ENCODE assay signal across 9 mouse cellular contexts in the genomic region with DNA sequence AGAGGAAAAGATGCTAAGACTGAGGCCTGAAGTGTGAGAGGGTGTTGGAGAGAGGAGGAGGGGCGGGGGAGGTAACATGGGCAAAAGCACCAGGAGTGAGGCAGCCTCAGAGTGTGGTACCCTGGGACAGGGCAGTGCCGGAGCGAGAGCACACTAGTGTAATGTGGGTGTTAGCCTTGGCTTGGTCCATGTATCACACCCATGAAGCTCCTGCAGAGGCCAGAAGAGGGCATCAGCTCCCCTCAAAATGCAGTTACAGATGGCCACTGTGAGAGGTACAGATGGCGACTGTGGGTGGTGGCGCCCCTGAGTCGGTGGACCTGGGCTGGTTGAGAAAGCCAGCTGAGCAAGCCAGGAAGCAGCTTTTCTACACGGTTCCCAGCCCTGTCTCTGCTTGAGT. TPM values are rescaled to one million over a fixed set of nuclear protein-coding genes. Genes with fewer than 3 reads are reported as not detected.
DNase-seq lines count a peak whose midpoint lies in the region; ATAC-seq and TF ChIP-seq lines count a peak whose summit lies in the region.
"Had no signal": no experiment of that assay in that cellular context is flagged by ENCODE, and none has a peak within 500 bp of the region (broad histone marks: within the 10 kb centered on the region; RNA-seq: fewer than 3 reads in every experiment).

No protein-coding gene starts in this region.

- ATAC-seq in kidney, embryonic 15.5 days (replicated peaks; ENCODE audit: low FRiP score) = no peak
- ATAC-seq in erythroblast, adult 5-6 weeks (replicated peaks; ENCODE audit: low FRiP score, poor library complexity, severe bottlenecking) = peak; percentile 45
- peak; percentile 88 for ATAC-seq in megakaryocyte-erythroid progenitor cell, adult 5-6 weeks (replicated peaks; ENCODE audit: low FRiP score, low TSS enrichment, poor library complexity, severe bottlenecking)
- no peak for ATAC-seq in heart, embryonic 12.5 days (ENCODE audit: insufficient number of reproducible peaks, low FRiP score)

- no peak overlapping the region for H3K4me3 ChIP-seq in kidney, adult 2 months (ENCODE audit: insufficient read depth, low read depth, low read length)
- no peak overlapping the region for H3K4me3 ChIP-seq in kidney, embryonic 15.5 days (replicated peaks)
- no peak overlapping the region for H3K4me3 ChIP-seq in heart, embryonic 12.5 days

- no peaks in the 10 kb centered on the region for H3K4me1 ChIP-seq in kidney, adult 2 months (ENCODE audit: control insufficient read depth, insufficient read depth, low read length)
- H3K4me1 ChIP-seq in kidney, embryonic 15.5 days = no peaks in the 10 kb centered on the region
- H3K4me1 ChIP-seq in heart, embryonic 12.5 days (replicated peaks) = no peaks in the 10 kb centered on the region

- no peak overlapping the region for H3K4me2 ChIP-seq in kidney, embryonic 15.5 days
- H3K4me2 ChIP-seq in heart, embryonic 12.5 days = no peak overlapping the region

- TF ChIP-seq POLR2A in kidney, adult 2 months (IDR thresholded peaks at IDR 0.05; ENCODE audit: low read depth, low read length) = no peak

- no peak overlapping the region for H3K27ac ChIP-seq in kidney, adult 2 months (ENCODE audit: insufficient read depth, low read depth, low read length)
- H3K27ac ChIP-seq in kidney, embryonic 15.5 days = no peak overlapping the region
- no peak overlapping the region for H3K27ac ChIP-seq in heart, embryonic 12.5 days (ENCODE audit: poor library complexity, severe bottlenecking)

- H3K9ac ChIP-seq in kidney, embryonic 15.5 days = no peak overlapping the region
- no peak overlapping the region for H3K9ac ChIP-seq in heart, embryonic 12.5 days

- H3K27me3 ChIP-seq in kidney, adult 2 months (replicated peaks; ENCODE audit: control insufficient read depth, insufficient read depth, low read length) = no peaks in the 10 kb centered on the region
- H3K27me3 ChIP-seq in kidney, embryonic 15.5 days = peaks cover 4% of the 10 kb centered on the region; the same call in 1 of the 2 replicates
- peaks cover 13% of the 10 kb centered on the region; the same call in 1 of the 2 replicates for H3K27me3 ChIP-seq in heart, embryonic 12.5 days (replicated peaks)

- H3K36me3 ChIP-seq in kidney, adult 2 months (ENCODE audit: control insufficient read depth, insufficient read depth, low read length) = no peaks in the 10 kb centered on the region
- H3K36me3 ChIP-seq in kidney, embryonic 15.5 days = no peaks in the 10 kb centered on the region
- H3K36me3 ChIP-seq in heart, embryonic 12.5 days = no peaks in the 10 kb centered on the region

- H3K9me3 ChIP-seq in kidney, embryonic 15.5 days (replicated peaks) = no peaks in the 10 kb centered on the region
- no peaks in the 10 kb centered on the region for H3K9me3 ChIP-seq in heart, embryonic 12.5 days (replicated peaks)

- peak; percentile 57 for TF ChIP-seq CTCF in kidney, adult 2 months (conservative IDR thresholded peaks at IDR 0.05; ENCODE audit: insufficient read depth, insufficient read length, low read depth, low read length)

- peak; percentile 26 for DNase-seq in kidney, adult 2 months
- peak; percentile 95 for DNase-seq in brain, adult 2 months (ENCODE audit: low read depth, low spot score)
- DNase-seq in layer of hippocampus, adult 18-20 months (ENCODE audit: low spot score in 2 of 2) = peak; percentile 64 to 85
- peak; percentile 72 for DNase-seq in telencephalon, adult 2 months (ENCODE audit: low read depth, low spot score)

- WGBS in kidney, adult 2 months = 27% methylated on average over 7 of the region's 7 CpGs
- WGBS in kidney, embryonic 15.5 days = 36% methylated on average over 7 of the region's 7 CpGs
- 24% methylated on average over 7 of the region's 7 CpGs for WGBS in heart, embryonic 12.5 days

RNA-seq across cellular contexts. Expression of a gene that starts 11.4 kb away (rescaled TPM):
- polyA plus RNA-seq in kidney, adult 2 months (2012; rRNA removed) = not detected in 2 replicates
- polyA plus RNA-seq in kidney, embryonic 15.5 days (2015; fragmentation: Nextera tagmentation; extraction: Ambion mirVana) = 0.05 and 0.09 TPM in 2 replicates
- not detected in 2 replicates for total RNA-seq in erythroblast, adult 5-6 weeks (2015; ENCODE audit: low replicate concordance)
- not detected in 2 replicates for total RNA-seq in erythroblast, adult 5-6 weeks (2017; ENCODE audit: low replicate concordance)
- total RNA-seq in layer of hippocampus, adult 18-20 months (2021) = under 1 TPM; 0.25 to 0.50 TPM
- total RNA-seq in megakaryocyte-erythroid progenitor cell, adult 5-6 weeks (2014; fragmentation: Nextera tagmentation) = not detected in 2 replicates
- not detected in 2 replicates for total RNA-seq in megakaryocyte-erythroid progenitor cell, adult 5-6 weeks (2017)
- polyA plus RNA-seq in heart, embryonic 12.5 days (2016; fragmentation: Nextera tagmentation; extraction: Ambion mirVana) = not detected in 2 replicates

RNA-seq across cellular contexts. Expression of a gene that starts 22.2 kb away (rescaled TPM):
- 0.01 and 0.02 TPM in 2 replicates for polyA plus RNA-seq in kidney, adult 2 months (2012; rRNA removed)
- 0.03 TPM in 1 of 2 replicates, not detected in the other for polyA plus RNA-seq in kidney, embryonic 15.5 days (2015; fragmentation: Nextera tagmentation; extraction: Ambion mirVana)
- total RNA-seq in erythroblast, adult 5-6 weeks (2015; ENCODE audit: low replicate concordance) = not detected in 2 replicates
- total RNA-seq in erythroblast, adult 5-6 weeks (2017; ENCODE audit: low replicate concordance) = not detected in 2 replicates
- total RNA-seq in layer of hippocampus, adult 18-20 months (2021) = not detected
- not detected in 2 replicates for total RNA-seq in megakaryocyte-erythroid progenitor cell, adult 5-6 weeks (2014; fragmentation: Nextera tagmentation)
- total RNA-seq in megakaryocyte-erythroid progenitor cell, adult 5-6 weeks (2017) = not detected in 2 replicates
- not detected in 2 replicates for polyA plus RNA-seq in heart, embryonic 12.5 days (2016; fragmentation: Nextera tagmentation; extraction: Ambion mirVana)
- total RNA-seq: left cerebral cortex, postnatal 10 days had no signal

RNA-seq across cellular contexts. Expression of a gene that starts 33.8 kb away (rescaled TPM):
- 48.7 and 58.2 TPM in 2 replicates for polyA plus RNA-seq in kidney, adult 2 months (2012; rRNA removed)
- polyA plus RNA-seq in kidney, embryonic 15.5 days (2015; fragmentation: Nextera tagmentation; extraction: Ambion mirVana) = 272 and 286 TPM in 2 replicates
- 23.2 and 29.7 TPM in 2 replicates for total RNA-seq in erythroblast, adult 5-6 weeks (2015; ENCODE audit: low replicate concordance)
- 24.5 and 44.7 TPM in 2 replicates for total RNA-seq in erythroblast, adult 5-6 weeks (2017; ENCODE audit: low replicate concordance)
- 100 to 1,000 TPM; 117 TPM for total RNA-seq in layer of hippocampus, adult 18-20 months (2021)
- 295 and 336 TPM in 2 replicates for total RNA-seq in megakaryocyte-erythroid progenitor cell, adult 5-6 weeks (2014; fragmentation: Nextera tagmentation)
- total RNA-seq in megakaryocyte-erythroid progenitor cell, adult 5-6 weeks (2017) = 286 and 307 TPM in 2 replicates
- 150 and 157 TPM in 2 replicates for polyA plus RNA-seq in heart, embryonic 12.5 days (2016; fragmentation: Nextera tagmentation; extraction: Ambion mirVana)

RNA-seq across cellular contexts. Expression of a gene that starts 46.6 kb away (rescaled TPM):
- 6.9 and 7.5 TPM in 2 replicates for polyA plus RNA-seq in kidney, adult 2 months (2012; rRNA removed)
- 18.4 and 19.8 TPM in 2 replicates for polyA plus RNA-seq in kidney, embryonic 15.5 days (2015; fragmentation: Nextera tagmentation; extraction: Ambion mirVana)
- total RNA-seq in erythroblast, adult 5-6 weeks (2015; ENCODE audit: low replicate concordance) = 0.63 TPM in 1 of 2 replicates, not detected in the other
- total RNA-seq in erythroblast, adult 5-6 weeks (2017; ENCODE audit: low replicate concordance) = 4.1 and 5.0 TPM in 2 replicates
- 10 to 100 TPM; 12.4 to 12.9 TPM for total RNA-seq in layer of hippocampus, adult 18-20 months (2021)
- total RNA-seq in megakaryocyte-erythroid progenitor cell, adult 5-6 weeks (2014; fragmentation: Nextera tagmentation) = 14.3 and 17.4 TPM in 2 replicates
- total RNA-seq in megakaryocyte-erythroid progenitor cell, adult 5-6 weeks (2017) = 11.8 and 17.4 TPM in 2 replicates
- 8.7 and 11.1 TPM in 2 replicates for polyA plus RNA-seq in heart, embryonic 12.5 days (2016; fragmentation: Nextera tagmentation; extraction: Ambion mirVana)

RNA-seq across cellular contexts. Expression of a gene that starts 47.5 kb away (rescaled TPM):
- 29.0 and 29.8 TPM in 2 replicates for polyA plus RNA-seq in kidney, adult 2 months (2012; rRNA removed)
- polyA plus RNA-seq in kidney, embryonic 15.5 days (2015; fragmentation: Nextera tagmentation; extraction: Ambion mirVana) = 25.1 and 26.3 TPM in 2 replicates
- 12.5 and 27.0 TPM in 2 replicates for total RNA-seq in erythroblast, adult 5-6 weeks (2015; ENCODE audit: low replicate concordance)
- total RNA-seq in erythroblast, adult 5-6 weeks (2017; ENCODE audit: low replicate concordance) = 3.6 and 5.0 TPM in 2 replicates
- 100 to 1,000 TPM in 1 of 2 experiments, 10 to 100 TPM in 1; 96.5 to 108 TPM for total RNA-seq in layer of hippocampus, adult 18-20 months (2021)
- total RNA-seq in megakaryocyte-erythroid progenitor cell, adult 5-6 weeks (2014; fragmentation: Nextera tagmentation) = 48.8 and 51.6 TPM in 2 replicates
- 8.0 and 22.3 TPM in 2 replicates for total RNA-seq in megakaryocyte-erythroid progenitor cell, adult 5-6 weeks (2017)
- 22.8 and 24.6 TPM in 2 replicates for polyA plus RNA-seq in heart, embryonic 12.5 days (2016; fragmentation: Nextera tagmentation; extraction: Ambion mirVana)

Comparison
In these comparisons a context has a peak if more than half of its experiments do, and no peak if none do; other contexts are left out.
1. DNase-seq: peak in every context shown above with its lines; median percentile 95 in brain, adult 2 months; 74 in layer of hippocampus, adult 18-20 months; 72 in telencephalon, adult 2 months; 26 in kidney, adult 2 months.
2. ATAC-seq: peak in erythroblast, adult 5-6 weeks (single experiment) and megakaryocyte-erythroid progenitor cell, adult 5-6 weeks (single experiment); none in kidney, embryonic 15.5 days (single experiment) and heart, embryonic 12.5 days (single experiment).